Mouse (Mus musculus) liver, postnatal 0 days (tissue): ENCODE data around the gene Tnc. TPM values are rescaled to one million over a fixed set of nuclear protein-coding genes. Genes with fewer than 3 reads are reported as not detected.

ENCODE experiments used
- ATAC-seq: fragments of 200-750 bp; cut with Nextera tagmentation; 2 replicates; pipeline ENCODE4 v1.8.0; 2017; ENCODE audit warnings: mild to moderate bottlenecking, moderate library complexity
- DNase-seq: peaks from one replicate; pipeline ENCODE4 v3.0.0-alpha.2; 2016
- H3K27ac ChIP-seq: fragments of 300-500 bp; sonication (generic); 2 replicates; pipeline ENCODE4 v1.5.1; 2014; ENCODE audit warnings: antibody characterized with exemption, moderate library complexity, mild to moderate bottlenecking, low read depth
- H3K27me3 ChIP-seq: fragments of 300-500 bp; sonication (generic); 2 replicates; pipeline ENCODE4 v1.6.1; 2014; ENCODE audit warnings: low read length, control low read depth, mixed read lengths; ENCODE audit not compliant: insufficient read depth
- H3K36me3 ChIP-seq: fragments of 300-500 bp; sonication (generic); replicated peaks from 2 replicates; pipeline ENCODE4 v1.6.1; 2014; ENCODE audit warnings: mild to moderate bottlenecking, control low read depth, low read length, moderate library complexity, mixed read lengths; ENCODE audit not compliant: insufficient read depth
- H3K4me1 ChIP-seq: fragments of 300-500 bp; sonication (generic); 2 replicates; pipeline ENCODE4 v1.6.1; 2014; ENCODE audit warnings: antibody characterized with exemption, mild to moderate bottlenecking, control low read depth; ENCODE audit not compliant: insufficient read depth
- H3K4me2 ChIP-seq: fragments of 300-500 bp; sonication (generic); 2 replicates; pipeline ENCODE4 v1.6.1; 2014; ENCODE audit warnings: low read depth, mild to moderate bottlenecking, low read length, moderate library complexity, mixed read lengths
- H3K4me3 ChIP-seq: fragments of 300-500 bp; sonication (generic); 2 replicates; pipeline ENCODE4 v1.5.1; 2014; ENCODE audit warnings: low read depth, low read length
- H3K9ac ChIP-seq: fragments of 300-500 bp; sonication (generic); replicated peaks from 2 replicates; pipeline ENCODE4 v1.6.1; 2014; ENCODE audit warnings: mild to moderate bottlenecking, moderate library complexity
- H3K9me3 ChIP-seq: fragments of 300-500 bp; sonication (generic); 2 replicates; pipeline ENCODE4 v1.6.1; 2016; ENCODE audit warnings: mild to moderate bottlenecking, control low read depth, low read length, mixed read lengths
- CTCF ChIP-seq: sonication (generic); IDR thresholded peaks from 2 replicates; pipeline ENCODE4 v1.5.1; 2016; ENCODE audit warnings: antibody characterized with exemption, low read depth
- EP300 ChIP-seq: IDR thresholded peaks from 2 replicates; pipeline ENCODE4 v1.6.1; 2016; ENCODE audit warnings: antibody characterized with exemption, low read depth, mild to moderate bottlenecking
- WGBS: fragments of 180-500 bp; shearing (Covaris S2); extraction: QIAGEN DNeasy Blood & Tissue Kit; methylation state at CpG from one replicate; pipeline ENCODE4 v1.1.7; 2014; ENCODE audit not compliant: insufficient replicate concordance; 5-methylcytosine and 5-hydroxymethylcytosine counted together
- polyA plus RNA-seq: library from polyadenylated mRNA; unstranded; fragments of >200 nt; fragmentation: Nextera tagmentation; extraction: Ambion mirVana; gene quantifications from 2 replicates; pipeline ENCODE4 v1.2.1, GENCODE M21; 2015

Gene Tnc
- polyA plus RNA-seq, 1 experiment from 2014 or later: 1.9 TPM

GRCm38 (mm10) chr4:64000293-64000692, 46.5 kb downstream of the Tnc start:
- no peak for ATAC-seq
- no peaks in the 10 kb centered on the region for H3K36me3 ChIP-seq
- no peaks in the 10 kb centered on the region for H3K9me3 ChIP-seq
- no peak overlapping the region for H3K4me2 ChIP-seq
- H3K4me1 ChIP-seq: no peaks in the 10 kb centered on the region
- DNase-seq: no peak
- TF ChIP-seq CTCF (no peak), EP300 (no peak)
- H3K27me3 ChIP-seq: no peaks in the 10 kb centered on the region
- 85% methylated on average over 4 of the region's 4 CpGs for WGBS
- H3K4me3 ChIP-seq: no peak overlapping the region
- H3K27ac ChIP-seq: no peak overlapping the region
- no peak overlapping the region for H3K9ac ChIP-seq

- 59% methylated on average over 2 of the region's 2 CpGs for WGBS
- DNase-seq: no peak
Observed at GRCm38 (mm10) chr4:63993462-63994113, 53.2 kb downstream of the Tnc start.

GRCm38 (mm10) chr4:63990216-63990615, 56.6 kb downstream of the Tnc start:
- Histone ChIP-seq H3K9me3 (no peaks in the 10 kb centered on the region), H3K27me3 (no peaks in the 10 kb centered on the region), H3K27ac (no peak overlapping the region), H3K4me3 (no peak overlapping the region), H3K36me3 (no peaks in the 10 kb centered on the region), H3K4me2 (no peak overlapping the region), H3K9ac (no peak overlapping the region), H3K4me1 (0 out of 2 replicates have a peak, but pooled peaks cover 3% of the 10 kb centered on the region)
- 79% methylated on average over 1 of the region's 1 CpGs for WGBS
- ATAC-seq (no peak), DNase-seq (no peak)
- no peak for TF ChIP-seq EP300
- no peak for TF ChIP-seq CTCF

More at GRCm38 (mm10) chr4:63993462-63994113, 53.2 kb downstream of the Tnc start:
- ATAC-seq: no peak
- Histone ChIP-seq H3K36me3 (no peaks in the 10 kb centered on the region), H3K4me3 (no peak overlapping the region), H3K4me2 (no peak overlapping the region), H3K4me1 (no peaks in the 10 kb centered on the region), H3K9me3 (no peaks in the 10 kb centered on the region), H3K27me3 (no peaks in the 10 kb centered on the region), H3K9ac (no peak overlapping the region), H3K27ac (no peak overlapping the region)
- TF ChIP-seq EP300 (no peak), CTCF (no peak)

- TF ChIP-seq CTCF (no peak), EP300 (no peak)
- Histone ChIP-seq H3K4me1 (0 out of 2 replicates have a peak, but pooled peaks cover 3% of the 10 kb centered on the region), H3K9ac (no peak overlapping the region), H3K27ac (no peak overlapping the region), H3K27me3 (no peaks in the 10 kb centered on the region), H3K4me2 (no peak overlapping the region), H3K4me3 (no peak overlapping the region), H3K9me3 (no peaks in the 10 kb centered on the region), H3K36me3 (no peaks in the 10 kb centered on the region)
- DNase-seq (no peak), ATAC-seq (no peak)
- WGBS: 71% methylated on average over 5 of the region's 5 CpGs
Observed at GRCm38 (mm10) chr4:63988090-63988489, 58.7 kb downstream of the Tnc start.

- Histone ChIP-seq H3K27me3 (no peaks in the 10 kb centered on the region), H3K27ac (no peak overlapping the region), H3K9me3 (no peaks in the 10 kb centered on the region), H3K36me3 (no peaks in the 10 kb centered on the region), H3K9ac (no peak overlapping the region), H3K4me1 (peaks cover 3% of the 10 kb centered on the region; the same call in 1 of the 2 replicates), H3K4me3 (no peak overlapping the region), H3K4me2 (no peak overlapping the region)
- DNase-seq: no peak
- ATAC-seq: no peak
- TF ChIP-seq EP300 (no peak), CTCF (no peak)
Observed at GRCm38 (mm10) chr4:63986576-63986975, 60.2 kb downstream of the Tnc start.

- no peak for ATAC-seq
Observed at GRCm38 (mm10) chr4:63983098-63983445, 63.7 kb downstream of the Tnc start.

More at GRCm38 (mm10) chr4:63983098-63983445, 63.7 kb downstream of the Tnc start:
- Histone ChIP-seq H3K4me2 (no peak overlapping the region), H3K9ac (no peak overlapping the region), H3K27ac (no peak overlapping the region), H3K9me3 (no peaks in the 10 kb centered on the region), H3K4me1 (peaks cover 7% of the 10 kb centered on the region), H3K36me3 (no peaks in the 10 kb centered on the region), H3K27me3 (no peaks in the 10 kb centered on the region), H3K4me3 (no peak overlapping the region)
- TF ChIP-seq CTCF: no peak
- TF ChIP-seq EP300: no peak
- 49% methylated on average over 8 of the region's 8 CpGs for WGBS
- no peak for DNase-seq
